Mouse (Mus musculus) adrenal gland, adult 10 weeks (tissue): ENCODE data around the gene E330017A01Rik. TPM values are rescaled to one million over a fixed set of nuclear protein-coding genes. Genes with fewer than 3 reads are reported as not detected.

ENCODE experiments used
- polyA plus RNA-seq: library from polyadenylated mRNA; stranded (reverse); fragments of 350-450 nt; fragmentation: Illumina TruSeq; extraction: RNeasy Lipid Tissue Mini Kit (QIAGEN cat#74804); gene quantifications from one replicate; pipeline ENCODE4 v1.2.3, GENCODE M21; 2014; ENCODE audit warnings: low read depth, low replicate concordance

E330017A01Rik gene
- polyA plus RNA-seq: not detected

DNA sequence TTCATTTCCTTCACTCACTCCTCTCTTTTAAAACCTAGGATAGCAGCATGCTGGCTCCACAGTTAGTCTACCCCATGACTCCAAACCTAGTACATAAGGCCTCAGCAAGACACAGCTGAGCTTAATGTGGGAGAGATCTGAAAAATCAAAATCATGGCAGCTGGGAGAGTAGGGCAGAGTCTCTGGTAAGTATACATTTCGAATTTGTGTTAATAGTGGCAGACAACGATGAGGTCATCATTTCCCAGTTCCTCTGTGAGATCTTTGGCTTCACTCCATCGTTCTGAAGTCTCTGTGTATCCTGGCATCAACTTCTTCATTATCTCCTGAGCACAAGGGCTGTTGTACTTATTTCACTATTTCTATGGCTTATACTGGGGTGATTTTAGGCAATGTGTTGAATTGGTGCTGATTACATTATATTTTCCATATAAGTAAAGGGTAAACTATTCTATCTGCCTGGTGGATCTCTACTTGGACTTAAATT is at the start of gene E330017A01Rik:
Gene E330017A01Rik, minus strand, starts transcription at position 51 of the 487 bp plus-strand sequence.

DNA sequence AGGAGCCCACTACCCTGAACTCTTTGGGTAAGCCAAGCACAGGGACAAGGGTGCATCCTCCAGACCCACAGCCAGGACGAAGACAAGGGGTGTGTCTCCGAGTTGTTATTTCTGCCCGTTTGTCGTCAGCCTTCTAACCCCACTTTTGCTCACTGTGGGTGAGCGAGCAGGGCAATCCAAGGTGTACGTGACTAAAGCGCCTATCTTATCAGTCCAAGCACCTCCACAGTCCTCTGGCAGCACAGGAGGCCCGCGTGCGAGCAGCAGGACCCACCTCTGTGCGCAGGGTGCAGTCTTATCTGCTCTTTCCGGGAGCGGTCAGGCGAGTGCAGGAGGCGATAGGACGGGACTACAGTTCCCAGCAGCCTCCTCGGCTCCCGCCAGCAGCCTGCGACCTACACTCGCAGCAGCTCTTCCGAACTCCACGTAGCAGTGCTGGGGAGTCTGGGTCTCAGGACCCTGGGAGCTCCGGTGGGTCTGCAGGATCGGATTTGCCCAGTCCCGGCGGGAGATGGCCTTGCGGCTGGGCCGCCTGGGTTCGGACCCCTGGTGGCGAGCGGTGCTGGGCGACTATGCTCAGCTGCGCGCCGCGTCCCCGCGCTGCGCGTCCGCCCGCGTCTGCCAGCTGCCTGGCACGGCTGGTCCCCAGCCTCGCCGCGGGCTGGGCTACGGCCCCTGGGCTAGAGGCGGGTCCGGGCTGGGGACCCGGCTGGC is 31.5 kb upstream of the E330017A01Rik start, which contains the start of gene Cpox:
Gene Cpox, plus strand, starts transcription at position 376 of the 714 bp plus-strand sequence.

DNA sequence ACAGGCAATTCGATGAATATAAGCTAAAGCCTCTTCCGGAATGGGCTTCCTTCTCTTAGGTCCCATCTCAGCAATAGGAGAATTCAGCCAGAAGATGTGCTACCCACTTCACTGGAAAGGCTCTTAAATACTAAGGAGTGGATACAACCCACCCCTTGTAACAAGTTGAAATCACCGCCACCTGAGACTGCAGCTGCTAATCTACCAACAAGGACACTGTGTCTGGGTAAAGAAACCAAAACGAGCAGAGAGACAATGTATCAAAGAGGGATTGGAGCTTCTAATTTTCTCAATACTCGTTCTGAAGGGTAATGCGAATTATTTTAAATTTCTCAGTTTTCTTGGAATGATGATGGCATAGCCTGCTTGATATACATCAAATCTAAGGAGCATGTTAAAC is 21.7 kb downstream of the E330017A01Rik start, which contains the start of gene Gm813:
Gene Gm813, minus strand, starts transcription at position 101 of the 400 bp plus-strand sequence.

Other genes starting within 250 kb of the E330017A01Rik start
- gene Dcbld2, start 230.3 kb downstream of the E330017A01Rik start, polyA plus RNA-seq: 14.2 TPM
- 52.7 TPM for gene St3gal6, start 114.5 kb downstream of the E330017A01Rik start, polyA plus RNA-seq
- gene Gm813, start 21.8 kb downstream of the E330017A01Rik start, polyA plus RNA-seq: not detected
- 32.9 TPM for gene Cpox, start 31.6 kb upstream of the E330017A01Rik start, polyA plus RNA-seq
- gene Gpr15, start 80.3 kb upstream of the E330017A01Rik start, polyA plus RNA-seq: not detected
- 106 TPM for gene Cldnd1, start 89.2 kb upstream of the E330017A01Rik start, polyA plus RNA-seq
- not detected for gene Olfr172, start 124.4 kb upstream of the E330017A01Rik start, polyA plus RNA-seq
- not detected for gene Olfr173, start 161.5 kb upstream of the E330017A01Rik start, polyA plus RNA-seq
- not detected for gene Olfr175-ps1, start 188.0 kb upstream of the E330017A01Rik start, polyA plus RNA-seq
- not detected for gene Olfr177, start 236.0 kb upstream of the E330017A01Rik start, polyA plus RNA-seq